Mouse (Mus musculus) embryonic facial prominence, embryonic 12.5 days (tissue): Measurements from ENCODE around the gene Cacna1b. TPM values are rescaled to one million over a fixed set of nuclear protein-coding genes. Genes with fewer than 3 reads are reported as not detected.

ENCODE experiments used
- ATAC-seq: fragments of 200-750 bp; cut with Nextera tagmentation; 2 replicates; pipeline ENCODE4 v1.8.0; 2017; ENCODE audit not compliant: insufficient number of reproducible peaks, insufficient read depth, low FRiP score, low TSS enrichment
- H3K27ac ChIP-seq: fragments of 300-500 bp; sonication (generic); 2 replicates; pipeline ENCODE4 v1.5.1; 2016; ENCODE audit warnings: mild to moderate bottlenecking
- H3K27me3 ChIP-seq: fragments of 300-500 bp; sonication (generic); 2 replicates; pipeline ENCODE4 v1.6.1; 2016; ENCODE audit warnings: mild to moderate bottlenecking, moderate library complexity
- H3K36me3 ChIP-seq: fragments of 300-500 bp; sonication (generic); 2 replicates; pipeline ENCODE4 v1.6.1; 2016; ENCODE audit warnings: mild to moderate bottlenecking
- H3K4me1 ChIP-seq: fragments of 300-500 bp; sonication (generic); 2 replicates; pipeline ENCODE4 v1.6.1; 2016
- H3K4me2 ChIP-seq: fragments of 300-500 bp; sonication (generic); replicated peaks from 2 replicates; pipeline ENCODE4 v1.6.1; 2016; ENCODE audit warnings: mild to moderate bottlenecking, moderate library complexity
- H3K4me3 ChIP-seq: fragments of 300-500 bp; sonication (generic); 2 replicates; pipeline ENCODE4 v1.5.1; 2016; ENCODE audit warnings: mild to moderate bottlenecking
- H3K9ac ChIP-seq: fragments of 300-500 bp; sonication (generic); 2 replicates; pipeline ENCODE4 v1.6.1; 2016; ENCODE audit warnings: mild to moderate bottlenecking, moderate library complexity
- H3K9me3 ChIP-seq: fragments of 300-500 bp; sonication (generic); 2 replicates; pipeline ENCODE4 v1.6.1; 2016; ENCODE audit warnings: mild to moderate bottlenecking, moderate library complexity
- WGBS: fragments of 180-500 bp; shearing (Covaris S2); methylation state at CpG from one replicate; pipeline ENCODE4 v1.1.7; 2016; 5-methylcytosine and 5-hydroxymethylcytosine counted together
- polyA plus RNA-seq: library from polyadenylated mRNA; unstranded; fragments of >200 nt; fragmentation: Nextera tagmentation; extraction: Ambion mirVana; gene quantifications from 2 replicates; pipeline ENCODE4 v1.2.1, GENCODE M21; 2016

Gene Cacna1b
- polyA plus RNA-seq, 1 experiment from 2014 or later = 3.3 TPM

- H3K36me3 ChIP-seq = no peaks in the 10 kb centered on the region
- H3K27me3 ChIP-seq = peaks cover 11% of the 10 kb centered on the region
- H3K9me3 ChIP-seq = no peaks in the 10 kb centered on the region
- 28% methylated on average over 50 of the region's 50 CpGs for WGBS
- H3K4me3 ChIP-seq = peak overlapping the region; percentile 23
- peak overlapping the region; percentile 30 for H3K9ac ChIP-seq
- peak overlapping the region; percentile 54 for H3K4me2 ChIP-seq
- peaks cover 8% of the 10 kb centered on the region for H3K4me1 ChIP-seq
- ATAC-seq = 0 out of 2 replicates have a peak, but pooled peaks have one; percentile 45
- H3K27ac ChIP-seq = no peak overlapping the region
Observed at GRCm38 (mm10) chr2:24679012-24679651, 83.8 kb downstream of the Cacna1b start.

DNA sequence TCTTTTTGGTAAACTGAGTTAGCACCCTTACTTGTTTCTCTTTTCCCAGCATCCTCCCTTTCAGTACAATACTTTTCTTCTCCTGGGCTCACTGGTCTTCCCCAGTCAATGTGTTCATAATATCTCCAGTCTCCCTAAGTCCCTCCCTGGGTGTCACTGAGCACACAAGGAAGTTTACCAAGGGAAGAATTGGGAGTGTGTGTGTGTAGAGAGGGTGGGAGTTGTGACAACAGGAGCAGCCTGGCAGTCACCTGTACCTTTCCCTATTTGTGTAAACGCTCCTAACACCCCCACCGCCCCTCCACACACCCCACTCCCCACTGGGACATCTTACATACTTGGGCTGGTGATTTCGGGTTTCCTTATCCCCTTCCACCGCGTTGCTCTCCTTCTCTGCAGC, 84.4 kb downstream of the Cacna1b start:
- Histone ChIP-seq H3K4me2 (peak overlapping the region; percentile 54), H3K9me3 (no peaks in the 10 kb centered on the region), H3K27ac (no peak overlapping the region), H3K4me1 (peaks cover 8% of the 10 kb centered on the region), H3K36me3 (no peaks in the 10 kb centered on the region), H3K9ac (peak overlapping the region; percentile 30; the same call in 1 of the 2 replicates), H3K27me3 (peaks cover 11% of the 10 kb centered on the region), H3K4me3 (peak overlapping the region; percentile 23)
- 80% methylated on average over 5 of the region's 5 CpGs for WGBS
- no peak for ATAC-seq

- H3K27me3 ChIP-seq = peaks cover 11% of the 10 kb centered on the region
- H3K9me3 ChIP-seq = no peaks in the 10 kb centered on the region
- no peak overlapping the region for H3K4me2 ChIP-seq
- WGBS = 70% methylated on average over 4 of the region's 4 CpGs
- no peak for ATAC-seq
- no peaks in the 10 kb centered on the region for H3K36me3 ChIP-seq
- H3K4me3 ChIP-seq = no peak overlapping the region
- H3K9ac ChIP-seq = no peak overlapping the region
- no peak overlapping the region for H3K27ac ChIP-seq
- H3K4me1 ChIP-seq = peaks cover 8% of the 10 kb centered on the region
Observed at GRCm38 (mm10) chr2:24678110-24678509, 84.8 kb downstream of the Cacna1b start.

DNA sequence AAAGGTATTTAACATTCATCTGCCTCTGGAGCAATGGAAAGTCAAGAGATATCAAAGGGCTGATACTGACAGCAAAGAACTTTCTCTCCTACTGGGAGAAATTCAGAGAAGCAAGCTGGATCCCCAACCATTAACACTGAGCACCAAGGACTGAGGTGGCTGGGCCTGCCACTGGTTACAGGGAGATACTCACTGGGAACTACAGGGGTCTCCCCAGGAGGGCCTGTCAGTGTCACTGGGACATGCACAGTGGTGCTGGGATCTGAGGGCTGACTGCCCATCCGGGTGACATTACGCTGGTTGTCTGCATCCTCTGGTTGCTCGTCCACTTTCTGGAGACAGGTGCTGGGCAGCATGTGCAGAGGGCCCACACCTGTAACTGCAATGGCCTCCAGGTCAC, 85.3 kb downstream of the Cacna1b start:
- H3K9ac ChIP-seq = no peak overlapping the region
- H3K27ac ChIP-seq = no peak overlapping the region
- H3K27me3 ChIP-seq = peaks cover 11% of the 10 kb centered on the region
- peaks cover 8% of the 10 kb centered on the region for H3K4me1 ChIP-seq
- 86% methylated on average over 3 of the region's 3 CpGs for WGBS
- H3K9me3 ChIP-seq = no peaks in the 10 kb centered on the region
- no peaks in the 10 kb centered on the region for H3K36me3 ChIP-seq
- no peak for ATAC-seq
- H3K4me2 ChIP-seq = no peak overlapping the region
- no peak overlapping the region for H3K4me3 ChIP-seq

DNA sequence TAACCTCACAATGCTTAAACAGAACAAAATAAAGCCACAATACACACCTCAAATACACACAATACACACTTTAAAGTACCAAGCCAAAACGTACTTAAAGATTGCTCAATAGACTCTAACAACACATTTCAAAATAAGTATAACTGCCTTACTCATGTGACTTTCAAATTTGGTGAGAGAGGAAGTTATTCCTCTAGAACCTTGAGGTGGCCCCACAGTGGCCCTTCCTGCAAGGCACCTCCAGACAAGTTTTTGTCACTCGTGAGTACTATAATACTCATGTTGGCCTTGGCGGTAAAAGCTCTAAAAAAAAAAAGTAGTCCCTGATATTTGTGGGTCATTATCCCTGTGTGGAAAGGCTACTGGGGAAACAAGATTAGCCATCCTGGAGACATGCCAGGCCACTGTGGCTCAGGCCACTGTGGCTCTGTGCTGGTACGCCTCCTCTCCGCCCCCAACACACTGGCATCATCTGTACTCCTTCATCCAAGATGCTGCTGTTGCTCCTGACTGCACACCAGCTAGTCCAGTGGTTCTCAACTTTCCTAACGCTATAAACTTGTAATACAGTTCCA, 88.4 kb downstream of the Cacna1b start:
- ATAC-seq = no peak
- peaks cover 11% of the 10 kb centered on the region for H3K27me3 ChIP-seq
- no peak overlapping the region for H3K4me2 ChIP-seq
- H3K36me3 ChIP-seq = no peaks in the 10 kb centered on the region
- H3K4me3 ChIP-seq = no peak overlapping the region
- H3K4me1 ChIP-seq = peaks cover 7% of the 10 kb centered on the region
- H3K27ac ChIP-seq = no peak overlapping the region
- no peak overlapping the region for H3K9ac ChIP-seq
- WGBS = 86% methylated on average over 6 of the region's 6 CpGs
- no peaks in the 10 kb centered on the region for H3K9me3 ChIP-seq

DNA sequence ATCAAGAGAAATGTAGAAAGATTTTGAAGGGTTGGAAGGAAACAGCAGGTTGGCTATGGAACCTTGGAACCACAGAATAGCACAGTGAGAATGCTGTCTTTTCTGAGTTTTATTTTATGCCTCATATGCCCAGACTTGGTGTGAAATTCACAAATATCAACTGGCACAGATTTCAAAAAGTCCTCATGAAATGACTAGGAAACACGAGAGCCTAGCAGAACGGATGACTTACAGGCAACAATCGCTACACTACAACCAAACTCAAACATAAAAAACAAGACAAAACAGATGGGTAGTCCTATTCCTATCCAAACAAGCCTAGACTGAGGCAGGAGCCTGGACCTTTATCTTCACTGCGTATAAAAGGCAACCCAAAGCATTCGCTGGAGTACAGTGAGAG, 94.4 kb downstream of the Cacna1b start:
- Histone ChIP-seq H3K4me2 (no peak overlapping the region), H3K36me3 (no peaks in the 10 kb centered on the region), H3K9ac (no peak overlapping the region), H3K27ac (no peak overlapping the region), H3K4me1 (peaks cover 3% of the 10 kb centered on the region; the same call in 1 of the 2 replicates), H3K9me3 (no peaks in the 10 kb centered on the region), H3K4me3 (no peak overlapping the region), H3K27me3 (no peaks in the 10 kb centered on the region)
- no peak for ATAC-seq
- 92% methylated on average over 5 of the region's 5 CpGs for WGBS

GRCm38 (mm10) chr2:24664678-24665257, 98.2 kb downstream of the Cacna1b start:
- 14% methylated on average over 9 of the region's 9 CpGs for WGBS
- no peak overlapping the region for H3K4me3 ChIP-seq
- H3K27ac ChIP-seq = no peak overlapping the region
- ATAC-seq = no peak
- no peaks in the 10 kb centered on the region for H3K27me3 ChIP-seq
- H3K9ac ChIP-seq = no peak overlapping the region
- no peaks in the 10 kb centered on the region for H3K9me3 ChIP-seq
- peaks cover 3% of the 10 kb centered on the region; the same call in 1 of the 2 replicates for H3K4me1 ChIP-seq
- no peaks in the 10 kb centered on the region for H3K36me3 ChIP-seq
- peak overlapping the region; percentile 27; the same call in 1 of the 2 replicates for H3K4me2 ChIP-seq

DNA sequence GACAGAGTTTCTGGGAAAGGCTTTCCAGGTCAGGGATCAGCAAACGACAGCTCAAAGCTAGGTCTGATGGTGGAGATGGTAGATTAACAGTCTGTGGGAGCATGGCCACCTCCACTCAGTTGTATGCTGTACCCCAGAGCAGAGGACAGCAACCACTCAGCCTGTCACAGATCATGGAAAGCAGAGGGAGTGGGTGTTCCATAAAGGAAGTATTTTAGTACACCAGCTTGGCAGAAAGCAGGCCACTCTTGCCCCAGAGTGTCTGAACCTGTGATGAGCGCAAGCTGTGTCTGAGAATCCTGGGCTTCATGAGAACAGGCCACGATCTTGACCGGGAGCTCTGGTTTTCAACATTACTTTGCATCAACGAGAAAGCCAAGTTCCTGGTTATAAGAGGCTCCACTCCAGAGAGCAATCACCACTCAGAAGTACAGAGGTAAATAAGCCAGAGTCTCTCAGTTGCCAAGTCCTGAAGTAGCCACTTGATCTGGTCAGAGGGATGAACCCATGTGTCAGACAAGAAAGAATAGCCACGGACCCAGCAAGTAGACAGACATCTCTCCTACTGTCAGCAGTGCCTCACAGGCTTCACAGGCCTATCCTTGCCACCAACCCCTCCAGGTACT, 103.7 kb downstream of the Cacna1b start:
- Histone ChIP-seq H3K9ac (no peak overlapping the region), H3K9me3 (no peaks in the 10 kb centered on the region), H3K4me2 (no peak overlapping the region), H3K27me3 (no peaks in the 10 kb centered on the region), H3K27ac (no peak overlapping the region), H3K4me3 (no peak overlapping the region), H3K36me3 (no peaks in the 10 kb centered on the region), H3K4me1 (no peaks in the 10 kb centered on the region)
- ATAC-seq = no peak
- WGBS = 86% methylated on average over 6 of the region's 6 CpGs

- ATAC-seq = no peak
- Histone ChIP-seq H3K9me3 (no peaks in the 10 kb centered on the region), H3K27me3 (no peaks in the 10 kb centered on the region)
Observed at GRCm38 (mm10) chr2:24648503-24648902, 114.4 kb downstream of the Cacna1b start.

GRCm38 (mm10) chr2:24646452-24647146, 116.4 kb downstream of the Cacna1b start:
- no peak overlapping the region for H3K27ac ChIP-seq
- no peak overlapping the region for H3K4me2 ChIP-seq
- H3K4me3 ChIP-seq = no peak overlapping the region
- no peaks in the 10 kb centered on the region for H3K9me3 ChIP-seq
- H3K36me3 ChIP-seq = no peaks in the 10 kb centered on the region
- no peak overlapping the region for H3K9ac ChIP-seq
- no peak for ATAC-seq
- no peaks in the 10 kb centered on the region for H3K4me1 ChIP-seq
- H3K27me3 ChIP-seq = no peaks in the 10 kb centered on the region
- WGBS = 88% methylated on average over 5 of the region's 5 CpGs

More at GRCm38 (mm10) chr2:24648503-24648902, 114.4 kb downstream of the Cacna1b start:
- Histone ChIP-seq H3K27ac (no peak overlapping the region), H3K4me3 (no peak overlapping the region), H3K4me1 (no peaks in the 10 kb centered on the region), H3K36me3 (no peaks in the 10 kb centered on the region), H3K9ac (no peak overlapping the region), H3K4me2 (no peak overlapping the region)
- WGBS = 50% methylated on average over 6 of the region's 6 CpGs

DNA sequence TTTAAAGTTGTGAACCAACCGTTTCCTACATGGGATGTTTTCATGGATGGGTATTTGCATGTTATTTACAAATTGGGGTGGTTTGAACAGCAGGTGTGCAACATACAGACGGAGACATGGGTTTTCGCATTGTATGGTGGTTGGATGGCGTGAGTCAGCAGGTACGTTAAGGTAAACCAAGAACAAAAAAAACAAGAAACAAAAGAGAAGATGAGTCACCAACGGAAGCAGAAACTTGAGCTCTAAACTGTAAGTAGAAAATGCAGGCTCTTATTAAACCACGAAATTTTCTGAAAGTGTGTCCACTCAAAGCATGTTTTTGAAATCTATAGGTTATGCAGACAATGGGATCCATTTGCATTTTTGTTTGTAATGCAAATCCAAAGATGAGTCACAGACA, 120.1 kb downstream of the Cacna1b start:
- no peak for ATAC-seq

More for the DNA sequence above, 120.1 kb downstream of the Cacna1b start:
- H3K9ac ChIP-seq = no peak overlapping the region
- H3K36me3 ChIP-seq = no peaks in the 10 kb centered on the region
- no peaks in the 10 kb centered on the region for H3K9me3 ChIP-seq
- H3K27ac ChIP-seq = no peak overlapping the region
- WGBS = 79% methylated on average over 7 of the region's 7 CpGs
- H3K4me3 ChIP-seq = no peak overlapping the region
- H3K4me1 ChIP-seq = peaks cover 6% of the 10 kb centered on the region; the same call in 1 of the 2 replicates
- no peak overlapping the region for H3K4me2 ChIP-seq
- H3K27me3 ChIP-seq = no peaks in the 10 kb centered on the region
